Mouse (Mus musculus): ENCODE results near the gene D330045A20Rik. TPM values are rescaled to one million over a fixed set of nuclear protein-coding genes. Genes with fewer than 3 reads are reported as not detected.

The D330045A20Rik gene
- polyA plus RNA-seq, 1 experiment from 2014 or later: 2.9 TPM

DNA sequence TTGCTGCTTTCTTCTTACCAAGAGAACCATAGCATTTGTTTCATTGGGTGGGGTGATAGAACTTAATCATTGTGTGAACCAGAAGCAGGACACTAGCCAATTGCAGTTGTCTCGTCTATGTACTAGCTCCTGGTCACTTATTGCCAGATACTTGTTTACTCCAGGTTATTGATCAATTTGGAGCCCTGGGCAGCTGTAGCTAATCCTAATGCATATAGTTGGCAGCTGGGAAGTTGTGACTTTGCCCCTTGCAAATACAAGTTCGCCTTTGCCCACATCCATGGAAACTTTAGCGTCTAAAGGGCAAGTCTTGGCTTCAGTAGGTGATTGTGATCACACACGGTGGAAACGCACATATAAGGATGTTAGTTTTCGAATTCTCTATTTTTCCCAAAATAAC lies 116.2 kb downstream of the D330045A20Rik start:
- Histone ChIP-seq H3K27ac (ENCODE audit: low read length) (no peak overlapping the region), H3K36me3 (ENCODE audit: control insufficient read depth, insufficient read depth, low read length) (no peaks in the 10 kb centered on the region), H3K4me2 (replicated peaks; ENCODE audit: low read depth, low read length) (no peak overlapping the region), H3K4me3 (ENCODE audit: low read depth, low read length) (no peak overlapping the region), H3K9ac (replicated peaks; ENCODE audit: low read depth, low read length) (no peak overlapping the region), H3K27me3 (ENCODE audit: control insufficient read depth, insufficient read depth, low read length) (no peaks in the 10 kb centered on the region), H3K4me1 (ENCODE audit: control insufficient read depth, insufficient read depth, low read length) (no peaks in the 10 kb centered on the region), H3K9me3 (ENCODE audit: control insufficient read depth, low read depth, low read length) (no peaks in the 10 kb centered on the region)
- 77% methylated on average over 6 of the region's 6 CpGs for WGBS
- ATAC-seq (ENCODE audit: insufficient number of reproducible peaks, insufficient read depth, low FRiP score, low read depth): no peak

Other genes with a start within 250 kb of the D330045A20Rik start
- not detected in 2 replicates for gene Trap1a, start 146.7 kb upstream of the D330045A20Rik start, polyA plus RNA-seq (2014; fragmentation: Nextera tagmentation; extraction: Ambion mirVana)
- gene Rnf128, start 82.9 kb downstream of the D330045A20Rik start, polyA plus RNA-seq (2014; fragmentation: Nextera tagmentation; extraction: Ambion mirVana): 28.5 and 33.8 TPM in 2 replicates
- 3.3 and 3.7 TPM in 2 replicates for gene Tbc1d8b, start 204.6 kb downstream of the D330045A20Rik start, polyA plus RNA-seq (2014; fragmentation: Nextera tagmentation; extraction: Ambion mirVana)
- 0.43 and 0.56 TPM in 2 replicates for gene Gm15013, start 234.1 kb downstream of the D330045A20Rik start, polyA plus RNA-seq (2014; fragmentation: Nextera tagmentation; extraction: Ambion mirVana)

Data from stomach, embryonic 14.5 days (tissue).